Mouse (Mus musculus) erythroblast, embryonic 14.5 days (primary cell): ENCODE measurements around the gene Lrrc1.

Source experiments
- GATA1 ChIP-seq: IDR thresholded peaks from 2 replicates; pipeline ENCODE4 v1.6.1; 2012; ENCODE audit warnings: low read length, inconsistent platforms, mixed read lengths
- TAL1 ChIP-seq: IDR thresholded peaks from 3 replicates; pipeline ENCODE4 v1.6.1; 2012; ENCODE audit warnings: low read length, inconsistent platforms, mixed read lengths

DNA sequence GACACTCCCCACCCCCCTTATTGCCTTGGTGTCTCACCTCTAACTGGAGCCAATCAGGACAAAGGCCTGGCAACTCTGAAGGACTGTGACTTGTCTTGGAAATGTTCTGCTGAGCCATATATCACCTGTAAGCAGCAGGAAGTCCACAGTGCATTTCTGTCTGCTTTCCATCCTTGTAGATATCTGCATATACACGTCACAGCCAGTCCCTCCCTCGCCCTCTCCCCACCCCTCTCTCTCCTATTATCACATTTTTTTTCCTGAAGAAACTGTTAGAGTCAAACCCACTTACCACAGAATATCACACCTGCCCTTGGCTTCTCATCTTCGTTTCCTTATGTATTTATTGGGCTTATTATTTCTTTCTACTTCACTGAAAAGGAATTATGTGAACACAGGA, 13.3 kb upstream of the Lrrc1 start:
- TF ChIP-seq GATA1, result no peak
- TF ChIP-seq TAL1, result no peak
